Mouse (Mus musculus) intestine, embryonic 14.5 days (tissue): ENCODE data around the gene Meis1. TPM values are rescaled to one million over a fixed set of nuclear protein-coding genes. Genes with fewer than 3 reads are reported as not detected.

ENCODE experiments used
- ATAC-seq: fragments of 200-750 bp; cut with Nextera tagmentation; replicated peaks from 2 replicates; pipeline ENCODE4 v1.8.0; 2017; ENCODE audit warnings: low read depth, moderate number of reproducible peaks, moderate TSS enrichment, moderate library complexity; ENCODE audit not compliant: low FRiP score, low TSS enrichment
- DNase-seq: peaks from one replicate; pipeline ENCODE4 v3.0.0-alpha.2; 2018; ENCODE audit warnings: low spot score
- H3K27ac ChIP-seq: fragments of 300-500 bp; sonication (generic); 2 replicates; pipeline ENCODE4 v1.5.1; 2014; ENCODE audit warnings: low read depth, mild to moderate bottlenecking, control low read depth
- H3K27me3 ChIP-seq: fragments of 300-500 bp; sonication (generic); replicated peaks from 2 replicates; pipeline ENCODE4 v1.6.1; 2014; ENCODE audit warnings: low read length, control low read depth; ENCODE audit not compliant: control insufficient read depth, insufficient read depth
- H3K36me3 ChIP-seq: fragments of 300-500 bp; sonication (generic); 2 replicates; pipeline ENCODE4 v1.6.1; 2014; ENCODE audit warnings: low read length, control low read depth; ENCODE audit not compliant: control insufficient read depth, insufficient read depth
- H3K4me1 ChIP-seq: fragments of 300-500 bp; sonication (generic); replicated peaks from 2 replicates; pipeline ENCODE4 v1.6.1; 2014; ENCODE audit warnings: low read length, control low read depth, mixed read lengths; ENCODE audit not compliant: control insufficient read depth, insufficient read depth
- H3K4me2 ChIP-seq: fragments of 300-500 bp; sonication (generic); 2 replicates; pipeline ENCODE4 v1.6.1; 2014; ENCODE audit warnings: low read length
- H3K4me3 ChIP-seq: fragments of 300-500 bp; sonication (generic); 2 replicates; pipeline ENCODE4 v1.5.1; 2014; ENCODE audit warnings: low read depth, low read length, control low read depth, mixed read lengths
- H3K9ac ChIP-seq: fragments of 300-500 bp; sonication (generic); 2 replicates; pipeline ENCODE4 v1.6.1; 2014; ENCODE audit warnings: mild to moderate bottlenecking, low read length
- H3K9me3 ChIP-seq: fragments of 300-500 bp; sonication (generic); 2 replicates; pipeline ENCODE4 v1.6.1; 2016; ENCODE audit warnings: low read length, control low read depth; ENCODE audit not compliant: control insufficient read depth
- WGBS: fragments of 180-500 bp; shearing (Covaris S2); extraction: QIAGEN DNeasy Blood & Tissue Kit; methylation state at CpG from one replicate; pipeline ENCODE4 v1.1.7; 2014; 5-methylcytosine and 5-hydroxymethylcytosine counted together
- polyA plus RNA-seq: library from polyadenylated mRNA; unstranded; fragments of >200 nt; fragmentation: Nextera tagmentation; extraction: Ambion mirVana; gene quantifications from 2 replicates; pipeline ENCODE4 v1.2.1, GENCODE M21; 2014

Gene Meis1
- polyA plus RNA-seq, 1 experiment from 2014 or later = 133 TPM

DNA sequence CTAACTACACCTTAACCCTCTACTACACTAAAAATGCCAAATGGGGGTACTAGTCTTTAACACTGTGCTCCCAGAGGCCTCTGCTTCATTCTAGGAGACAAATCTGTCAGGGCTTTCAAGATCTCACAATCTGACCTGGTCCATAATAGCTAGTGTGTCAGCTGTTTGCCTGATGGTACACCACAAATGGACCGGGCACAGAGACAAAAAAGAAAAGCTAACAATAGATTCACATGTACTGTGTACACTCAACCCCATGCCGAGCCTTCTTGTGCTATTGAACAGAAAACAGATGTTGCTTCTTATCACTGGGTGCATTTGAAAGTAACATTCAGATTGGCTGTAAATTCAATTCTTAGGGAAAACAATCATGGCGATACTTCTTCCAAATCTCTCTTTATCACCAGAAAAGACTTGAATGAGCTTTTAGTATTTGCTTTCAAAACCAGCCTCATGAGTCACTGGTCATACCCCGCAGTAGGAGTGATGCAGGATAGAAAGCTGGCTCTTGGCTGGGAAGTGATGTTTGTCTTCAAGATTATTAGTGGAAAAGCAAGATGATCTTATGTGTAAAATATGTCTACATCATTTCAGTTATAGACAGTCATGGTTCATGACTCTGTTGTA, 30.0 kb downstream of the Meis1 start:
- no peaks in the 10 kb centered on the region for H3K27me3 ChIP-seq
- WGBS = 86% methylated on average over 4 of the region's 4 CpGs
- H3K27ac ChIP-seq = no peak overlapping the region
- H3K4me3 ChIP-seq = no peak overlapping the region
- ATAC-seq = no peak
- H3K4me2 ChIP-seq = no peak overlapping the region
- H3K36me3 ChIP-seq = peaks cover 94% of the 10 kb centered on the region
- no peak for DNase-seq
- H3K4me1 ChIP-seq = 0 out of 2 replicates have a peak, but pooled peaks cover 5% of the 10 kb centered on the region
- H3K9ac ChIP-seq = no peak overlapping the region
- H3K9me3 ChIP-seq = no peaks in the 10 kb centered on the region

DNA sequence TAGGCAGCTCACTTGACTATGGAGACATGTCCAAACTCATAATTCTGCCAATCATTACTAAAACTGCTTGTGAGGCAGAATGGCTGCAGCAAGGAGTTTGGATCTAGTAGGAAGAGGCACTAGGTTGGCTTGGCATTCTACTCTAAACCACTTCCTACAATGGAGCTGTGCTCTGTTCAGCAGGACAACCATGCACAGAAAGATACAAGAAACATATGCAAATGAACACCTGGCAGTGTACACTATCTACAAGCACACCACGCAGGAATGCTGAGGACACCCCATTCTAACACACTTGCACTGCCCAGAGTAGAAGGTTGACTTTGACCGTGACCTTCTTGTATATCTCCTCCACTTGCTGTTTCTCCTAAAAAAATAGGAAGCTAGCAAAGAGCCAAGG, 35.0 kb downstream of the Meis1 start:
- H3K9me3 ChIP-seq = no peaks in the 10 kb centered on the region
- no peak overlapping the region for H3K27ac ChIP-seq
- 85% methylated on average over 2 of the region's 2 CpGs for WGBS
- no peak overlapping the region for H3K4me3 ChIP-seq
- peaks cover 87% of the 10 kb centered on the region for H3K36me3 ChIP-seq
- H3K4me1 ChIP-seq = peaks cover 29% of the 10 kb centered on the region
- ATAC-seq (no peak), DNase-seq (no peak)
- H3K9ac ChIP-seq = no peak overlapping the region
- no peaks in the 10 kb centered on the region for H3K27me3 ChIP-seq
- no peak overlapping the region for H3K4me2 ChIP-seq

DNA sequence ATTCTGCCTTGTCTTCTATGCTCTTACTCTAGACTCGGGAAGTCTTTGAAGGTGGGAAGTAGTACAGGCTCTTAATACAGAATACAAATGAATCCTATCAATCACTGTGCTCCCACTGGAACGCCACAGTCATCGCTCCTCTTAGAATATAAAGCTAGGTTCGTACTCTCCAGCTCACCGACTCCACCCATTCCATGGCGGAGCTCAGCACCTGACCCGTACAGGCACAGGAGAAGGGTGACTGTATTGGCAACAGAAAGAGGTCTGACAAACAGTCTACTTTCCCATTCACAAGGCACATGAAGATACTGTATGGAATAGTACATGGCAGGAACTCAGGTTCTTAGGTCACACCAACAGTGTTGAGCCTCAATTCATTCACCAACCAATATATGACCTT, 35.5 kb downstream of the Meis1 start:
- H3K4me3 ChIP-seq = no peak overlapping the region
- 75% methylated on average over 7 of the region's 7 CpGs for WGBS
- DNase-seq = no peak
- ATAC-seq = no peak
- H3K9me3 ChIP-seq = no peaks in the 10 kb centered on the region
- H3K4me2 ChIP-seq = no peak overlapping the region
- no peaks in the 10 kb centered on the region for H3K27me3 ChIP-seq
- H3K9ac ChIP-seq = no peak overlapping the region
- peaks cover 85% of the 10 kb centered on the region for H3K36me3 ChIP-seq
- peaks cover 29% of the 10 kb centered on the region for H3K4me1 ChIP-seq
- no peak overlapping the region for H3K27ac ChIP-seq

DNA sequence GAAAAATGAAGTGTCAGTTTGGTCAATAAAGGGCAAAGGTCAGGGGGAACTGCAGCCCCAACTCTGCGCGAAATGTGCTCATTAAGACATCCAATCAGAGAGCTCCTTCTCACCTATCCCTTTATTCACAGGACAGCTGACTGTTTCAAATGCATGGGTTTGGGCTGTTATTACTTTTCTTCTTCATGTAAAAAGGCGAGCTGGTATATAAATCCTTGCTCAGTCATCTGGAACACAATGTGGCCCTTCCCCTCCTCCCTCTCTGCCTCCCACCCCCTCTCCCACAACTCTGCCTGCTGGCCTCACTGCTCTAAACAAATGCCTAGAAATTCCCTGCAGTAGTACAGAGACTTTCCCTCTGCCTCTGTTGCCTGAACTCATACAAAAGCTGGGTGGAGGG, 36.5 kb downstream of the Meis1 start:
- no peaks in the 10 kb centered on the region for H3K9me3 ChIP-seq
- H3K4me1 ChIP-seq = peaks cover 29% of the 10 kb centered on the region
- no peak overlapping the region for H3K27ac ChIP-seq
- no peaks in the 10 kb centered on the region for H3K27me3 ChIP-seq
- DNase-seq (no peak), ATAC-seq (peak; percentile 36; the same call in 1 of the 2 replicates)
- H3K4me3 ChIP-seq = no peak overlapping the region
- H3K4me2 ChIP-seq = no peak overlapping the region
- H3K9ac ChIP-seq = no peak overlapping the region
- peaks cover 84% of the 10 kb centered on the region for H3K36me3 ChIP-seq
- 38% methylated on average over 3 of the region's 3 CpGs for WGBS

DNA sequence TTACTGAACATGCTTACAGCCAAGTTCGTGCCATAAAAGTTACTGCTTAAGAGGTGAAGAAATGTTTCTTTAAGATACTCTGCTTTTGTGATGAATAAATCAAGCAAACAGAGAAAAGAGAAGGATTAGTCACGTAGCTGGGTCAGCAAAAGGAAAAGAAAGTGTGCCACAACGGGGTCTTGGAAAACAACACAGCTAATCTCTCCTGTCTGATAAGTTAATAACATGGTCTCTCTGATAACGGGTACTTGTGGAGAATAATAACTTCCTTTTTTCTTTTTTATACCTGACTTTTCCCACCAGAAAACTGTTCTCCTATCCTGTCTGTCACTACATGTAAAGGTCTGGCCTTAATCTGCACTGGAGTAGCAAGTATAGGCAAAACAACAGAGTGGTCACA, 37.4 kb downstream of the Meis1 start:
- no peak overlapping the region; the same call in 1 of the 2 replicates for H3K27ac ChIP-seq
- no peaks in the 10 kb centered on the region for H3K9me3 ChIP-seq
- no peak overlapping the region for H3K4me2 ChIP-seq
- DNase-seq (no peak), ATAC-seq (no peak)
- 45% methylated on average over 4 of the region's 4 CpGs for WGBS
- H3K27me3 ChIP-seq = no peaks in the 10 kb centered on the region
- H3K9ac ChIP-seq = no peak overlapping the region
- H3K4me3 ChIP-seq = no peak overlapping the region
- H3K36me3 ChIP-seq = peaks cover 82% of the 10 kb centered on the region
- peaks cover 29% of the 10 kb centered on the region for H3K4me1 ChIP-seq

DNA sequence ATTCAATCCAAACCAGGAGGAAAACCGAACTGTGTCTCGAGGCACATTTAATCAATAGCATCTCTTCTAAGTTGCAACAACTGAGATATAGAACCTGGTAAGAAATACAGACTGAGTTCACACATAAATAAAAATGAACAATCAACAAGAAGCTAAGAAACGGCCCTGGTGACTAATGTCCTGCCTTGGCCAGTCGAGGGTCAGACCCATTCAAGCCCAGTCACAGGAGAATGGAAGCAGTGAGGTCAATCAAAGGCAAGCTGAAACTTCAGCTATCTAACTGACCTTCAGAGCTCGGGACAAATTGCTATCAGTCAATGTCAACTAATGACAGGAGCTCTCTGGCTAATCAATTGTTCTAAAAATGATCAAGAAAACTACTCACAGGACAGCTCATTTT, 38.2 kb downstream of the Meis1 start:
- Histone ChIP-seq H3K36me3 (peaks cover 82% of the 10 kb centered on the region), H3K9ac (no peak overlapping the region), H3K4me1 (peaks cover 29% of the 10 kb centered on the region), H3K27ac (no peak overlapping the region), H3K27me3 (no peaks in the 10 kb centered on the region), H3K4me2 (no peak overlapping the region), H3K9me3 (no peaks in the 10 kb centered on the region), H3K4me3 (no peak overlapping the region)
- 60% methylated on average over 5 of the region's 5 CpGs for WGBS
- ATAC-seq (no peak), DNase-seq (no peak)

DNA sequence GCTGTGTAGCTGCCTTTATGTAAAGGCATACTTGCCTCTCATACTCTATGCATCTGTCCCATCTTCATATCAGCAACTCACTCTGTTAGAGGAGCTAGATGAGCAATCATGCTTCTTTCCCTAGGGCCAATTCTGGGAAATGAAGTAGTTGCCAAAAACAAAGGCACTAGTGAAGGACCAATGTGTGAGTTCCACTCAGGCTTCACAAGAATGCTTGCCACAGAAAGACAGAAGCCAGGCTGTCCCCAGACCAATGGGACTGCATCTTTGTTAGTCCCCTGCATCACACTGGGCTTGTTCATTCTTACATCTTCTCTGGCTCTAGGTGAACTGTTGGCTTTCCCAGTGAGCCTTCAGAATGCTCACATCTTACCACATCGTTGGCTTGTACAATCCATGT, 43.7 kb downstream of the Meis1 start:
- WGBS = 94% methylated on average over 1 of the region's 1 CpGs
- Histone ChIP-seq H3K36me3 (peaks cover 61% of the 10 kb centered on the region), H3K9ac (no peak overlapping the region), H3K4me3 (no peak overlapping the region), H3K27ac (no peak overlapping the region), H3K9me3 (no peaks in the 10 kb centered on the region), H3K27me3 (no peaks in the 10 kb centered on the region), H3K4me2 (no peak overlapping the region), H3K4me1 (peaks cover 13% of the 10 kb centered on the region; the same call in 1 of the 2 replicates)
- ATAC-seq = no peak
- DNase-seq = no peak

DNA sequence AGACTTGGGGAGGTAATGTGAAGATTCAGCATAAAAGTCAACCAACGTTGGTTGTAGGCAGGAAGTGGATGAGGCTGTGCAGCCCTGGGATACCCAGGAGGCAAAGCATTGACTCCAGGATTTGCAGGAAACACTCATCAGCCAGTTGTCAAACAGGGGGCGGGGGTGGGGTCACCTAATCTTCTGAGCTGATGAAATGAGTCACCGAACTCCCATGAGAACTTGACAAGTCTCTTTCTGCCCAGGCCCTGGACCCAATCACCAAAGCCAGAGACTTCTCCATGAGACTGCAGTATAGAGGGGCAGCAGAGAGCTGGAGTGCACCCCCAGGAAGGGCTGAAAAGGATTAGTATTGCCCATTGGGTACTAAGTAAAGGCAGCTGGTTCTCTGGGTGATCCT, 45.0 kb downstream of the Meis1 start:
- no peak overlapping the region for H3K27ac ChIP-seq
- 21% methylated on average over 3 of the region's 3 CpGs for WGBS
- H3K4me2 ChIP-seq = no peak overlapping the region
- peaks cover 18% of the 10 kb centered on the region; the same call in 1 of the 2 replicates for H3K4me1 ChIP-seq
- H3K36me3 ChIP-seq = peaks cover 64% of the 10 kb centered on the region
- ATAC-seq (0 out of 2 replicates have a peak, but pooled peaks have one; percentile 28), DNase-seq (no peak)
- no peak overlapping the region for H3K4me3 ChIP-seq
- no peak overlapping the region for H3K9ac ChIP-seq
- H3K27me3 ChIP-seq = no peaks in the 10 kb centered on the region
- H3K9me3 ChIP-seq = no peaks in the 10 kb centered on the region

DNA sequence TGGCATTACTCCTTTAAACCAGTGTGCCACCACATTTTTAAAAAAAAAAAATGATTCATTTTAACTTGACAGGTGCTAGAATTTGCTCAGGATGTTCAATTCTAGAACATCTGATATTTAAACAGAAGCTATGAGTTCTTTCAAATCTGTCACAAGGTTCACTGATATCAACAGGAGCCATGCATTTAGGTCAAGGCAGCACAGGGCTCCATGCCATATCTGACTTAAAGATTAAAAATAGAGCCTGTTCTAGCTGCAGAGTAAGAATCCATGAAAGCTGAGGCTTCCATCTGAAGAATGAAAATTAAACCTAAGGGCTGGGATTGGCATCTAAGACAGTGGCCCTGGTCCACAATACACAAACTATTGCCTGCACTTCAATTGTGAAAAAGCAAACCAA, 45.8 kb downstream of the Meis1 start:
- DNase-seq (no peak), ATAC-seq (no peak)
- no peak overlapping the region for H3K4me3 ChIP-seq
- no peaks in the 10 kb centered on the region for H3K9me3 ChIP-seq
- H3K4me2 ChIP-seq = no peak overlapping the region
- no peaks in the 10 kb centered on the region for H3K27me3 ChIP-seq
- H3K4me1 ChIP-seq = peaks cover 18% of the 10 kb centered on the region; the same call in 1 of the 2 replicates
- no peak overlapping the region for H3K9ac ChIP-seq
- H3K36me3 ChIP-seq = peaks cover 67% of the 10 kb centered on the region
- no peak overlapping the region for H3K27ac ChIP-seq
